Mouse (Mus musculus) megakaryocyte, embryonic 14.5 days (primary cell): Measurements from ENCODE around the gene Eif4ebp2. TPM values are rescaled to one million over a fixed set of nuclear protein-coding genes. Genes with fewer than 3 reads are reported as not detected.

Experiments used
- H3K27me3 ChIP-seq: replicated peaks from 2 replicates; pipeline ENCODE3; 2012; ENCODE audit warnings: inconsistent platforms
- H3K36me3 ChIP-seq: replicated peaks from 2 replicates; pipeline ENCODE3; 2012; ENCODE audit warnings: low read length, inconsistent platforms, mixed read lengths
- H3K4me1 ChIP-seq: 2 replicates; pipeline ENCODE4 v1.6.1; 2012; ENCODE audit warnings: inconsistent platforms
- H3K4me3 ChIP-seq: replicated peaks from 2 replicates; pipeline ENCODE3; 2012; ENCODE audit warnings: moderate library complexity, mild to moderate bottlenecking, inconsistent platforms
- H3K9me3 ChIP-seq: 2 replicates; pipeline ENCODE4 v1.6.1; 2012; ENCODE audit warnings: inconsistent platforms
- FLI1 ChIP-seq: IDR thresholded peaks from 2 replicates; pipeline ENCODE4 v1.6.1; 2012; ENCODE audit warnings: low read length, inconsistent platforms, mixed read lengths
- GATA1 ChIP-seq: IDR thresholded peaks from 3 replicates; pipeline ENCODE4 v1.6.1; 2012; ENCODE audit warnings: mixed read lengths, low read length, inconsistent platforms, borderline replicate concordance
- polyA plus RNA-seq: library from polyadenylated mRNA; stranded (reverse); fragments of >175 nt; gene quantifications from 2 replicates; pipeline ENCODE4 v1.2.3, GENCODE M21; 2012; ENCODE audit warnings: low replicate concordance; ENCODE audit not compliant: insufficient read depth

Eif4ebp2 gene
- polyA plus RNA-seq, 1 experiment = 24.5 TPM

- H3K4me1 ChIP-seq = peaks cover 17% of the 10 kb centered on the region
- H3K27me3 ChIP-seq = peaks cover 48% of the 10 kb centered on the region
- peak overlapping the region; percentile 73 for H3K4me3 ChIP-seq
- no peaks in the 10 kb centered on the region for H3K36me3 ChIP-seq
- peaks cover 6% of the 10 kb centered on the region; the same call in 1 of the 2 replicates for H3K9me3 ChIP-seq
- TF ChIP-seq FLI1 = no peak
- TF ChIP-seq GATA1 = no peak
These were observed 39.4 kb downstream of the Eif4ebp2 start for GRCm38 (mm10) chr10:61412910-61413625.

DNA sequence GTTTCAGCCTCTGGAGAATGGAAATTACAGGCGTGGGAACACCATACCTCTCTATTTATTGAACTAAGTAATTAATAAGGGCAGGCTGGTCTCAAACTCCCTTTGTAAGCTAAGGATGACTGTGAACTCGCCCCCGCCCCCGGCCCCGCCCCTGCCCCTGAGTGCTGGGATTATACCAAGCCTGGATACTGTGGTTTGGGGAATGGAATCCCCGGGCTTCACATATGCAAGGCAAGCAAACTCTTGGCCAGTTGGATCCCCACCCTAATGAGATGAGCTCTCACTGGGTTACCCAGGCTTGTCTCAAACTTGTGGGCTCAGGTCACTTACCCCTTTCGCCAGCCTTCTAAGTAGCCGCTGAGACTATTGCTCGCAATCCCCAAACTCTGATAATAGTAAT is 42.3 kb downstream of the Eif4ebp2 start:
- Histone ChIP-seq H3K4me3 (no peak overlapping the region), H3K36me3 (no peaks in the 10 kb centered on the region), H3K9me3 (peaks cover 6% of the 10 kb centered on the region; the same call in 1 of the 2 replicates), H3K4me1 (peaks cover 20% of the 10 kb centered on the region), H3K27me3 (peaks cover 45% of the 10 kb centered on the region)
- TF ChIP-seq GATA1 = no peak

- H3K4me1 ChIP-seq = peaks cover 18% of the 10 kb centered on the region
These were observed 42.7 kb downstream of the Eif4ebp2 start for GRCm38 (mm10) chr10:61409776-61410175.

GRCm38 (mm10) chr10:61405958-61406357 is 46.5 kb downstream of the Eif4ebp2 start:
- H3K27me3 ChIP-seq = peaks cover 44% of the 10 kb centered on the region
- no peaks in the 10 kb centered on the region for H3K36me3 ChIP-seq
- H3K4me3 ChIP-seq = no peak overlapping the region
- TF ChIP-seq GATA1 (no peak), FLI1 (no peak)
- H3K4me1 ChIP-seq = peaks cover 4% of the 10 kb centered on the region
- H3K9me3 ChIP-seq = peaks cover 16% of the 10 kb centered on the region

More at GRCm38 (mm10) chr10:61409776-61410175, 42.7 kb downstream of the Eif4ebp2 start:
- peaks cover 43% of the 10 kb centered on the region for H3K27me3 ChIP-seq
- H3K4me3 ChIP-seq = no peak overlapping the region
- peaks cover 2% of the 10 kb centered on the region; the same call in 1 of the 2 replicates for H3K9me3 ChIP-seq
- TF ChIP-seq FLI1 (no peak), GATA1 (no peak)
- H3K36me3 ChIP-seq = no peaks in the 10 kb centered on the region

GRCm38 (mm10) chr10:61402911-61403310 is 49.5 kb downstream of the Eif4ebp2 start:
- Histone ChIP-seq H3K9me3 (peaks cover 24% of the 10 kb centered on the region), H3K4me1 (peaks cover 9% of the 10 kb centered on the region), H3K27me3 (peaks cover 42% of the 10 kb centered on the region), H3K36me3 (no peaks in the 10 kb centered on the region), H3K4me3 (no peak overlapping the region)
- TF ChIP-seq GATA1 (no peak), FLI1 (no peak)

DNA sequence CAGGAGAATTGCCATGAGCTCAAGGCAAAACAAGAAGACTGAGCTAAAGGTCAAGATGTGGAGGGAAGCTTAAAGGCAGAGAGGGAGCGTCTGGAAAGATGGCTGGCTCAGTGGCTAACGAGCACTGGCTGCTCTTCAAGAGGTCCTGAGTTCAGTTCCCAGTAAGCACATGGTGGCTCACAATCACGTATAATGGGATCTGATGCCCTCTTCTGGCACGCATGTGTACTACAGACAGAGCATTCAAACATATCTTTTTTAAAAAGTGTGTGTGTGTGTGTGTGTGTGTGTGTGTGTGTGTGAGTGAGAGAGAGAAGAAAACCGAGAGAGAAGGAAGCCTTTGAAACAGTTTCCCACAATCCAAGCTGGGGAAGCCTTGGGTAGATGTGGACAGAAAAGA is 50.0 kb downstream of the Eif4ebp2 start:
- Histone ChIP-seq H3K36me3 (no peaks in the 10 kb centered on the region), H3K9me3 (peaks cover 24% of the 10 kb centered on the region), H3K4me1 (peaks cover 9% of the 10 kb centered on the region; the same call in 1 of the 2 replicates), H3K4me3 (no peak overlapping the region), H3K27me3 (peaks cover 40% of the 10 kb centered on the region)
- TF ChIP-seq GATA1 (no peak), FLI1 (no peak)

DNA sequence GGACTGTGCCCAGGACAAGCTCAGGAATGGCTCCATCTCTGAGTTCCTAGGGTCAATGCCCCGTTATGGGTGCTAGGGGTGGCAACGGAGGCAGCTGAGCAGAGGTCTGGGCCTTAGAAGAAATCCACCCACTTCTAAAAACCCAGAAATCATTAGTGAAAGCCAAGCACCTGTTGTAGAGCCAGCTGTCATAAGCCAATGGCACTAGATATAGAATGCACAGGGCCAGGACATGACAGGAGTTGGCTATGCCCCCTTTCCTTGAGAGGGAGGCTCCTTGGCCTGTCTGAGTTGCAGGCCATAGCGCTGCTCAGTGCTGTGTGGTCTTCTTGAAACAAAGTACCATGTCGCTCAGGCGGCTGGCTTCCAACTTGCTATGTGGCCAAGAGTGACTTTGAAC is 52.1 kb downstream of the Eif4ebp2 start:
- Histone ChIP-seq H3K36me3 (no peaks in the 10 kb centered on the region), H3K4me3 (no peak overlapping the region), H3K9me3 (peaks cover 24% of the 10 kb centered on the region), H3K4me1 (peaks cover 5% of the 10 kb centered on the region; the same call in 1 of the 2 replicates), H3K27me3 (peaks cover 27% of the 10 kb centered on the region)
- no peak for TF ChIP-seq FLI1

DNA sequence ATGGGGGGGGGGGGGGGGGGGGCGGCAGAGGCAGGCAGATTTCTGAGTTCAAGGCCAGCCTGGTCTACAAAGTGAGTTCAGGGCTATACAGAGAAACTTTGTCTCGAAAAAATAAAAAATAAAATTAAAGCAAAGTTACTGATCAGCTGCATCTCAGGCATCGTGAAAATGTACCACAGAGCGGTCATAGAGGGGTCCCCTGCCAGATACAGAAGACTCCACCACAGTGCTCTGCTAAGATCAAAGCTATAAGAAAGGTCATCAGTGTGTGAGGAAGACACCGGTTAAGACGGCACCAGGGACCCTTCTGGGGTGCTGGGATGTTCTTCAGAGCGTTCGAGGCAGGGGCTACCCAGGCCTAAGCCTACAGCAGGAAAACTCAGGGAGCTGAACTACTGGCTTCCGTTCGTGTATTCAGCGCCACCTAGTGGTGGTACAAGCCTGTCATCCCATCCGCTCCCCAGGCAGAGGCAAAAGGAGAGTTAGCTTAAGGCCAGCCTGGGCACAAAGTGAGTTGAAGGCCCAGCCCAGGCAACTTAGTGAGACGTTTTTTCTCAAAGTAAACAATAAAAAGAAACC is 53.2 kb downstream of the Eif4ebp2 start:
- Histone ChIP-seq H3K36me3 (no peaks in the 10 kb centered on the region), H3K4me3 (no peak overlapping the region), H3K4me1 (peaks cover 9% of the 10 kb centered on the region; the same call in 1 of the 2 replicates), H3K27me3 (peaks cover 26% of the 10 kb centered on the region), H3K9me3 (peaks cover 24% of the 10 kb centered on the region)
- TF ChIP-seq FLI1 = no peak
- no peak for TF ChIP-seq GATA1

DNA sequence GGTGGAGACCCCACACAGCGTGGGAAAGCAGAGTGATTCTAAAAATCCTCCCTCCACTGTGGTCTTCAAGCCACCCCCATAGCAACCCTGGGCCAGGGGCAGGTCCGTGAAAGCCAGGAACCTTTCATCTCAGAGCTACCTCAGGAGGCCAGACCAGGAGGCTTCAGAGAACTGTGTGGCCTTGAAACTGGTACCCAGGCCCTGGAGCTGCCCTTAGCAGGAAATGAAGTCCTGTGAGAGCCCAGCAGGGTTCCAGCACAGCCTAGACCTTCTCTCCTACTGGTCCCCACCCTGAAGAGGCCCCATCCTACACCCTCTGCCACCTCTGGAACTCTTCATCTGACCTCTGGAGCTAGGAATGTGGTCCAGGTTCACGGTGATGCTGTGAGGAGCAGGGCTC is 54.3 kb downstream of the Eif4ebp2 start:
- peaks cover 31% of the 10 kb centered on the region for H3K9me3 ChIP-seq
- H3K36me3 ChIP-seq = no peaks in the 10 kb centered on the region
- peaks cover 36% of the 10 kb centered on the region for H3K27me3 ChIP-seq
- H3K4me1 ChIP-seq = peaks cover 9% of the 10 kb centered on the region; the same call in 1 of the 2 replicates
- no peak overlapping the region for H3K4me3 ChIP-seq
- TF ChIP-seq FLI1 (no peak), GATA1 (no peak)

- Histone ChIP-seq H3K9me3 (peaks cover 7% of the 10 kb centered on the region), H3K36me3 (no peaks in the 10 kb centered on the region), H3K27me3 (peaks cover 44% of the 10 kb centered on the region), H3K4me1 (peaks cover 13% of the 10 kb centered on the region; the same call in 1 of the 2 replicates), H3K4me3 (no peak overlapping the region)
- TF ChIP-seq FLI1 (no peak), GATA1 (no peak)
These were observed 57.9 kb downstream of the Eif4ebp2 start for GRCm38 (mm10) chr10:61394476-61395136.
